Mouse (Mus musculus) urinary bladder, postnatal 4 days (tissue): ENCODE measurements at regions not wholly inside any gene's neighbourhood (a gene's known extent, or its start where the extent isn't known, plus 50 kb on each side); places are given as distances from the start of the nearest gene placed in this dataset.

ENCODE experiments used
- DNase-seq, 2 experiments: peaks; one replicate each; pipeline ENCODE4 v3.0.0; 2021 to 2022; ENCODE audit warnings: low spot score in 2 of 2

- DNase-seq, result no peak
These were observed 332.5 kb upstream of the Meis1 start for GRCm38 (mm10) chr11:19351243-19351787.

GRCm38 (mm10) chr11:19353706-19354105 is 334.9 kb upstream of the Meis1 start:
- DNase-seq, result no peak

DNA sequence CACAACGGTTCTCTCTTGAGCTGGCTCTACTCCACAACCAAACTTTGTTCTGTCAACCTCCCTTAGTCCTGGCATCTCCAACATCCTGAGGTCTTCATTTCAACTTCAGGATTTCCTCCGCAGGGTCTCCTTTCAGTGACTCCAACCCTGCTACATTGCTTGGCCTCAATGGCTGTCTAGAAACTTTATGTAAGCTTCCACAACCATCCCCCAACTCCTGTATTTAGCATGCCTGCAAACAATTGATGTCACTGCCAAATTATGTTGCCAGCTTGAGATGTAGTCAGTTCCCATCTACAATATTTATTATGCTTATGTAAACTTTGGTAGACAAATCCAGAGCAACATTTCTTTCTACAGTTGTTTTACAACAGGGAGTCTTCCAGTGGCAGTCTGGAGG is 336.4 kb upstream of the Meis1 start:
- DNase-seq, result no peak

DNA sequence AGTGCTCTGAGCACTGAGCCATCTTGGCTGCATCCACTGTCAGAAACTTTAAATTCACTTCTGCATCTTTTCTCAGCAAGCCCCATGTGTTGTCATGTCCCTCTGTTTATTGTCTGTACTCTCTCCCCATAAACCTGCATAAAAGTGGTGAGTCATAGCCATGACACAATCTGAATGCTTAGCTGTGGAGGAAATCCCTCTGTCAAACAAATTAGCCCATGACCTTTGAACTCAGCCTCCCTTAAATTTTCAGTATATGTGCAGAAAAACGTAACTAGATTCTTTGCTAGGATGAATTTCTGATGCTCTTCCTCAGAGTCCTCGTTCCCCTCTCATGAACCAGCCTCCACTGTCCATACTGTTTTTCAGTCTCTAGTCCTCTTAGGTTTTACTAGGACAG is 337.4 kb upstream of the Meis1 start:
- DNase-seq, result no peak

DNA sequence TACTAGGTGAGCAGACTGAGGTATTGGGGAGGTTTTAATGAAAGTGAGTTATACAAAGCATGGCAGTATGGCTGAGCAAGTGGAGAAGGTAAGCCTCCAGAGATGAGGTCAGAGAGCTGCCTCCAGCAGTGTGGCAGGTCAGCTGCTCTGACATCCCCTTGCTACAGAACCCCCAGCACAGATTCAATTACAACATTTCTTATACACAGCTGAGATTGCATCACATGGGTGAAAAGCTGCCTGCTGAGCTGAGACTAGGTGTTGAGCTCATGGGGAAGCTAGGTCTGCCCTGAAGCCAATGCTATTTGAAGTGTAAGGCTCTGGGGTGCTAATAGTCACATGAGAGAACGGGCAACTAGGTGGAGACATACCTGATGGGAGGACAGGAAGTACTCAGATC is 350.4 kb upstream of the Meis1 start:
- DNase-seq, result no peak

- DNase-seq, result no peak
These were observed 354.7 kb upstream of the Meis1 start for GRCm38 (mm10) chr11:19373476-19373875.

DNA sequence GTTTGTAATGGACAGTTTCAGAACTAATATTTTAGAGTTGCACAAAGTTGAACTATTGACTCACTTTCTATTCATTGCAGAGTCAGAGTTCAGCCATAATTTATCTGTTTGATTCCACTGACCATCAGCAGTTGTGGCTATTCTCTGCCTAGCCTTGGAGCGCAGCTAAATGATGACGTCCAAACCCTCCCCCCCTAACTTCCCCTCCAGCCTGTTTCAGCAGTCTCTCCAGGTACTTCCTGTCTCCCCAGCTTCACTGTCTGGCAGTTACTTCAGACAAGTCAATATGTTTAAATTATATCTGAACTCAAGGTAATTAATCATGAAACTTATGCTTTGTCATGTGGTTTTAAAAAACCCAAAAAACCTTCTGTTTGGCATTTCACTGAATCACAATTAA is 362.1 kb upstream of the Meis1 start:
- DNase-seq, result no peak

GRCm38 (mm10) chr11:19389136-19389535 is 370.4 kb upstream of the Meis1 start:
- DNase-seq, result no peak

DNA sequence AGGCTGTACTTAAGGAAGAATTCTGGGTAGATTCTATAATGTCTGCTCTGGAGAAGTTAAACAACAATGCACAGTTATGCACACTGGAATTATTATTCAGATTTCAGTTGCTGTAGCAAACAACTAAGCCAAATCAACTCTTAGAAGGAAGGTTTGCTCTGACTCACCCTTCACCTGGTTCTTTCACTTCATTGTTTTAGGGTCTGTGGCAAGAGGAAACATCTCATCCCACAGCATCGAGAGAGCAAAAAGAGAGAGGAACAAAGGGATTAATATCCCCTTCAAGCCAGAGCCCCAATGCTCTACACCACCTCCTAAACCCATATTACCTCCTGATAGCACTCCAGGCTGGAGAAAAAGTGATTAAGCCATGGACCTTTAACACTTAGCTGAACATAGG is 373.4 kb upstream of the Meis1 start:
- DNase-seq, result no peak

GRCm38 (mm10) chr11:19394372-19394771 is 375.6 kb upstream of the Meis1 start:
- no peak for DNase-seq

DNA sequence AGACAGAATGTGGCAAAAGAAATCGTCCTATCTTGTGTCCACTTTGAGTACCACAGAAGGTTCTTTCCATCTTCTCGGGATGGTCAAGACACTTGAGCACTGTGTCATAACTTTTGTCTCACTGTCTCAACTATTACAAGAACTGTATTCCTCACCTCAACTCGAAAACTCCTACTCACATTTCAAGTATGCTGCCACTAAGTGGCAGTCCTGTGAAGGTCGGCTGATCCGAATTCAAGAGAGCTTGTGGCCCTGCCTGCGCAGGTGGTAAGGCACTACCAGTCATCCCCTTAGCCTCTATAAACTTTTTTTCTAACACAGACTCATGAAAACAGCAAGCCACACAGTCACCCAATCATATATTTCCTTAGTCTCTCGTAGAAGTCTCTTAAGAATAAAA is 381.6 kb upstream of the Meis1 start:
- no peak for DNase-seq

- no peak for DNase-seq
These were observed 401.4 kb upstream of the Meis1 start for GRCm38 (mm10) chr11:19420143-19420542.

- no peak for DNase-seq
These were observed 404.5 kb upstream of the Meis1 start for GRCm38 (mm10) chr11:19423268-19423667.

- peak in 1 of 2 experiments; percentile 26 for DNase-seq
These were observed 405.3 kb upstream of the Meis1 start for GRCm38 (mm10) chr11:19423841-19424815.

DNA sequence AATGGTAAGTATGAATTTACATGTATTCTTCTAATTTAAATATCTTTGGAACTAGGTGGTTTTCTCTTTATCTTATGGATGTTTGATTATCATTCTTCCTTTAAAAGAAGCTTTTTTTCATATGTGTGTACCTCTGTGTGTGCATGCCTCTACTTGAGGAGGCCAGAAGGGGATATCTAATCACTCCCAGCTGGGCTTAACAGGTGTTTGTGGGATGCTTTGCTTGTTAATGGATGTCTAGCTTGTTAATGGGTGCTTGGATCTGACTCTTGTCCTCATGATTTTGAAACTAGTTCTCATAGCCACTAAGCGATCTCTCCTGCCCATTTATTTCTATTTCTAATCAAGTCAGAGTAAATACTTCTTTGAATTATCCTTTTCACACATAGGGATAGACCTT is 408.8 kb upstream of the Meis1 start:
- no peak for DNase-seq

GRCm38 (mm10) chr11:19433680-19434619 is 415.2 kb upstream of the Meis1 start:
- DNase-seq, result no peak

GRCm38 (mm10) chr11:19438385-19438784 is 419.6 kb upstream of the Meis1 start:
- DNase-seq, result no peak

- no peak for DNase-seq
These were observed 423.2 kb upstream of the Meis1 start for GRCm38 (mm10) chr11:19441936-19442335.

DNA sequence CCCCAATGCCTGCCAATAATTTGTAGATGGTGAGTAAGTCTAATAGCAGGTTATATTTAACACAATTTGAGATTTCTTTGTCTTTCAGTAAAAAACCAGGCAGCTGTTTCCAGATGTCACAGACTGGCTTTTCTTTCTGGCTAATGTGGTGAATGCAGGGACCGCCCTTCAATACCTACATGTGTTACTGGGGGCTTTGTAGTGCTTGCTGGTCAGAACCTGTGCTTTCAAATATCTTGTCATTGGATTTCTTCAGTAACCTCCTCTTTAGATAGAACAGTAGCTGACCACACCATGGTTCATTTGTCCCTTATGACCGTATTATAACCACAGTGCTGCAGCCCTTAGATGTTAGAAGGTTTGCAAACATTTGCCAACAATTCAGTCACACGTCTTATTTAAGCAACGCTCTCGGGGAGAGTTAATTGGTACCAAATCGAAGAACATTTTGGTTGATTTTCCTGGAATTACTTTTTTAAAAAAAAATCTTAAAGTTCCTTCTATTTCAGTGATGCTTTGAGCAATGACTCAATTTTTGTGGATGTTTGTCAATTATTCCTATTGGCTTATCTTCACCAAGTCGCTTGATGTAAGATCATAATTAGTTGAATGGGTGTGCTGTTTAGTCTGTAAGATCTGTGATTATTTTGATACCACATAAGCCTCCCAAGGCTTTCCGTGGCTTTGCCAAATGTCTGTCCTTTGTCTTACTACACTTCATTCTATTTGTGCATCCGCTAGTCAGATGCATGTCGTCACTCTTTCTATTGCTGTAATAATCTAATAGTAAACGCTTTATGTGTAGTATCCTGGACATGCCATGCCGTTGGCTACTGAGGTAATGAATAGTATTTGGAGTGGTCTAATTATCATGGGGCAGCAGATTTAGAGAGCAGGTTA is 436.9 kb upstream of the Meis1 start:
- no peak for DNase-seq

DNA sequence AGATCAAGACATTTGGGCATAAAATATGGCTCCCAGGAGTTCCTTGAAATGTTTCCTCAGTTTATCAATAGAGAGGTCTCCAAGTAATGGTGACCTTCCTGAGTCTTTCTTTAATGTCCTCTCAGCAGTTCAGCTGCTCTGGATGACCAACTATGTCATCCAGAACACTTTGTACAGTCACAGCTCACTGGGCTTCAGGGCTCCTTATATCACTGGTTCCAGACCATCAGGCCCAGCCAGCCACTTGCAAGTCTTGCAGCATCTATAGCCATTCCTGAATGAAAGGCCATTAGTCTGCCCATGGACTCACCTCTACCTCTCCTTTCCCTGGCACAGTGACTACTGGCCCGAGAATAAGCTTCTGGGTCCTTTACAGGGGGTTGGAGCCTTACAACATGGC is 437.8 kb upstream of the Meis1 start:
- DNase-seq, result no peak

GRCm38 (mm10) chr11:19463730-19464358 is 445.1 kb upstream of the Meis1 start:
- DNase-seq, result no peak
